7 mouse cellular contexts compared by ENCODE assay signal in the genomic region with DNA sequence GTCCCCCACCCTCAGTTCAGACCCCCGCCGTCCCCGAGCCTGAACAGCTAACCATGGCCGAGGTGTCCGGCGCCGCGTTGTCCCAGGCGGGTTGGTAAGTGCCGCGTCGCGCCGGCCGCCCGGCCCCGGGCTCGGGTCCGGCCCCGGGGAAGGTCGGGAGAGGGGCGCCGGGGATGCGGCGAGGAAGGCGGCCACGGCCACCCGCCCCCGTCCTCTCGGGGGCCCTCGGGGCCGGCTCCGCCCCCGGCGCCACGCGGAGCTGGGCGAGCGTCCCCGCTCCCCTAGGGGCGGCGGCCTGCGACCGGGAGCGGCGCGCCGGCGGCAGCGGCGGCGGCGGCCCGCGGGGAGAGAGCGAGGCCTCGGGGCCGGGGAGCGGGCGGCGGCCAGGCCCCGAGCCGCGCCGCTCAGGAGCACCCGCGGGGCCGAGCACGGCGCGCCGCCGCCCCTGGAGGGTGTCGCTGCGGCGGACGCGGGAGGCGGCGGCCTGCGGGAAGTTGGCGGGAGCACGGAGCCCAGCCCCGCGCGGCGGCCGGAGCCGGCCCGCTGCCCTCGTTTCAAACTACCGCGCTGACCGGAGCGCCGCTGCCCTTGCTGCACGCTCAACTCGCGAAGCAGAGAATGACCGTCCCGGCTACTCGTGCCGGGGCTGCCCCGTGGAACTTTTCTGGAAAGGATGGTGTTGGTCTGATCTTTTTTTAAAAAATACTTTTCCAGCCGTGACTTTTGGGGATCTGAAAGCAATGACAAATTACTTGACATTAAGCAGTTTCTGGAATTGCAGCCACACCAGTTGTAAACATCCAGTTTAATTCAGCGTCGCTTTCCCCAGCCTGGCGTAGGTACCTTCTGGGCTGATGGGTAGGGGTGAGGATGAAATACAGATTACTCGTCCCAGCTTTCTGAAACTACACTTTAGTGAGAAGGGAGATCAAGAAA. TPM values are rescaled to one million over a fixed set of nuclear protein-coding genes. Genes with fewer than 3 reads are reported as not detected.
DNase-seq lines count a peak whose midpoint lies in the region; ATAC-seq lines count a peak whose summit lies in the region.

No protein-coding gene starts in this region.

- peak overlapping the region; percentile 99 for H3K27ac ChIP-seq in hindbrain, embryonic 11.5 days (ENCODE audit: low read depth, low read length)
- peak overlapping the region; percentile 63 for H3K27ac ChIP-seq in macrophage

- WGBS in hindbrain, embryonic 11.5 days: under 1% methylated on average over 77 of the region's 109 CpGs
- under 1% methylated on average over 72 of the region's 109 CpGs for WGBS in macrophage (ENCODE audit: missing documents)

- H3K9ac ChIP-seq in hindbrain, embryonic 11.5 days (ENCODE audit: low read depth, low read length): peak overlapping the region; percentile 94

- H3K4me2 ChIP-seq in hindbrain, embryonic 11.5 days (replicated peaks; ENCODE audit: low read depth, low read length): peak overlapping the region; percentile 87

- peak; percentile 38 for DNase-seq in adipocyte (ENCODE audit: low spot score)
- DNase-seq in cerebellum, adult 9-10 months: peak; percentile 62
- peak; percentile 19 to 40 for DNase-seq in frontal cortex, postnatal 10 days (ENCODE audit: low spot score in 2 of 2)
- DNase-seq in hindbrain, embryonic 11.5 days (ENCODE audit: low spot score): peak; percentile 69
- peak; percentile 19 to 27 for DNase-seq in left cerebral cortex, adult 8-10 months (ENCODE audit: low spot score in 2 of 2)
- peak; percentile 54 for DNase-seq in right cerebral cortex, postnatal 14 days

- peak overlapping the region; percentile 82 for H3K4me3 ChIP-seq in hindbrain, embryonic 11.5 days (ENCODE audit: low read depth, low read length)
- H3K4me3 ChIP-seq in macrophage (ENCODE audit: inconsistent target): peak overlapping the region; percentile 66

- no peaks in the 10 kb centered on the region for H3K4me1 ChIP-seq in hindbrain, embryonic 11.5 days (replicated peaks; ENCODE audit: control insufficient read depth, insufficient read depth, low read length)

- H3K36me3 ChIP-seq in hindbrain, embryonic 11.5 days (ENCODE audit: control insufficient read depth, insufficient read depth, low read length): no peaks in the 10 kb centered on the region
- no peaks in the 10 kb centered on the region for H3K36me3 ChIP-seq in macrophage (ENCODE audit: inconsistent target)

- no peaks in the 10 kb centered on the region for H3K9me3 ChIP-seq in hindbrain, embryonic 11.5 days (ENCODE audit: control insufficient read depth, low read length)

- H3K79me2 ChIP-seq in macrophage (ENCODE audit: inconsistent target): peaks cover 39% of the 10 kb centered on the region

- no peaks in the 10 kb centered on the region for H3K27me3 ChIP-seq in hindbrain, embryonic 11.5 days (ENCODE audit: control insufficient read depth, insufficient read depth, low read length)

- ATAC-seq in hindbrain, embryonic 11.5 days (ENCODE audit: low FRiP score): peak; percentile 85

RNA-seq across cellular contexts. Expression of a gene that starts 0.6 kb away (rescaled TPM):
- 46.0 and 48.8 TPM in 2 replicates for polyA plus RNA-seq in hindbrain, embryonic 11.5 days (2014; fragmentation: Nextera tagmentation; extraction: Ambion mirVana)
- total RNA-seq in left cerebral cortex, adult 8-10 months (2022): 10 to 100 TPM; 29.6 to 36.2 (median 32.3) TPM
- 10 to 100 TPM; 14.5 to 69.3 (median 53.6) TPM for total RNA-seq in macrophage (2018; cell fraction: chromatin; rRNA removed)
- 10 to 100 TPM in 24 of 26 experiments, 1 to 10 TPM in 2; 8.5 to 18.2 (median 13.5) TPM for total RNA-seq in macrophage (2018; cell fraction: cytosol; rRNA removed)
- total RNA-seq in macrophage (2018; cell fraction: nucleus; rRNA removed): 10 to 100 TPM in 23 of 26 experiments, 1 to 10 TPM in 3; 7.3 to 58.5 (median 24.9) TPM
- polyA plus RNA-seq in macrophage (2018): 11.4 to 21.7 TPM (median 13.5 TPM) in 3 replicates

Comparison
In these comparisons a context has a peak if more than half of its experiments do, and no peak if none do; other contexts are left out.
1. Peak in every context shown above with its lines: DNase-seq, ATAC-seq, H3K4me3 ChIP-seq and H3K27ac ChIP-seq.